Mouse (Mus musculus): ENCODE results near the gene Zfp111.

Zfp111 gene

DNA sequence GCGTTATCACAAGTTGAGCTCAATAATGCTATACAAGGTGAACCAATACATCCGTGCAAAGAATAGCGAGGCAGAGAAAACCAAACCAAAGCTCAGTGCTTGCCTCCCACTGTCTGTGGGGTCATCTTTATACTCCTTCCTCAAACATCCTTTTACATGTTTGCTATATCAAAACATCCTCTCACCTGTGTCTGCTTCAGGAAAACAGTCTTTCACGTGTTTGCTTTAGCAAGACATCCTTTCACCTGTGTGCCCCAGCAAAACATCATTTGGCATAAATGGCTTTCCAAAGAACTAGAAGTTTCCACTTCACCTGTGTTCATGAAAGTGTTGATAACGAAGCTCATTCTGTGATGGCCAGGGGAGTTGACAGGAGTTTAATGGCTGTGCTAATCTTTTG, at the start of gene Zfp111:
Zfp111 (minus strand) TSS at position 101 of the 400 bp plus-strand sequence.
- no peak for DNase-seq

DNA sequence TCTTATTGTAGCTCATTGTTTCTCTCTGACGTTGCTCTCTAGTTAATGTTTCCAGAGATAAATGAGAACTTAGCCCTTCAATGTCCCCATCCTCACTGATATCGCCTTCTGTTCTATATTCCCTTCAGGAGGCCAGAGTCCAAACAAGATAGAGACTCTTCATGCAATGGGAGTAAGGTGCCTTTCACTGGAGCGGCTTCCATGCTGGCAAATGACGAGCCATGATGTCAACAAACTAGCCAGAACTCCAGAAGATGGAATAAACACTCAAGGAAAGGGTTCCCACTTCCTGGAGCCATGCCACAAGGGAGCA, 48.7 kb upstream of the Zfp111 start:
- no peak for DNase-seq

DNA sequence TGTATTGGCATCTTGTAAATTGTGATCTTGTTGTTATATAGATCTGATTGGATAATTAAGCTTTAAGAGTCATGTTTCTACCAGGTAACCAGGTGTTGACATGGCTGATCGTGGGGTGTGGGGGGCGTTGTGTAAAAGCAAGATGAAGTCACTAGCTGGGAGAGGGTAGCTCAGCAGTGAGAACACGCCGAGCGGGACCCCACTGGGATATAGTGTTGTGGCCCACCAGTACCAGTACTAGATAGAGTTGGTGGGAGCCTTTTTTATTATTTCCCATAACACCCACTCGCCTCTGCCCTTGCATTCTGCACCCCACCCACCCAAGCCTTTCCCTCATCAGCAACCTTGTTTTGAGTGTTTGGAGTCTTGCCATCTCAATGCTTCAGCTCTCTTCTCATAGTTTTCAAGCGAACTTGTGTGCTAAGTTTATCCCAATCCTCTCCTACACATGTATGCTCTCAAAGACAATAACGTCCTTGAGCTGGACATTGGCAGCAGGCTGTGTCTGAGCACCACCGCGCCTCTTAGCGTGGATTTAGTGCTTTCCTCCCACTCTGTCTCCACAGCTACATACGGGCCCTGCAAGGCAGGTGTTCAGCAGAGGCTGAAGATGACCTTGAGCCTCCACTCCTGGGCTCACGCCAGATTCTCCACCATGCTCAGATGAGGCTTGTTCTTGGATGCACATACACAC, 48.2 kb upstream of the Zfp111 start:
- DNase-seq, result no peak

DNA sequence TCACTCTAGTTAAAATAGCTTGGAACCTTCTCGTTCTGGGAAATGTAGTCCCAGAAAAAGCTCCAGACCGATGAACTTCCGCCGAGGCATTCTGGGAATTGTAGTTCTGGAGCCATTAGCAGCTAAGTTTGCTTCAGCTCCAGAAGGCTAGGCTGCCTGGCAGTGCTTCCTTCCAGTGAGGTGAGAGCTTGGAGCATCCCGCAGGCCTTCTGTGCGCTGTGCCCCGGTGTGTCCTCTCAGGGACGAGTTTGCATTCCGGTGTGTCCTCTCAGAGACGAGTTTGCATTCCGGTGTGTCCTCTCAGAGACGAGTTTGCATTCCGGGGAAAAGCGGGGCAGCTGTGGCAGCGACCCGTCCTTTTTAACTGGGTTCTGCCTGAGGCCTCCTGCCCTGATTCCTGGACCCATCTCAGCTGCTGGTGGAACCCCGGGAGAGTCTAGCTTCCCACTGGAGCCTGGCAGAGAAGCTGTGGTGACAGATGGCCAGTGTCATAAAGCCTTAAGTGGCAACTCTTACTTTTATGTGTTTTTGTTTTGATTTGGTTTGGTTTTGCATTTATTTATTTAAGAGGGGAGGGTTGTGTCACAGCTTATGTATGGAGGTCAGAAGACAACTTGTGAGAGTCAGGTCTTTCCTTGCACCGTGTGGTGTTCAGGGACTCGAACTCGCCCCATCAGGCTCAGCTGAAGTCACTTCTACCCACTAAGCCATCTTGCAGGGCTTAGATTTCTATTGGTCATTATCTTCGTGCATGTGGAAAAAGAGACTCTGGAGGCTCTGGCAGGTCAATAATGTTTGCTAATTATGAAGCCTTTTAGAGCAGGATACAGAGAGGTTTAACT, 43.6 kb upstream of the Zfp111 start, which contains the start of gene Zfp108:
Zfp108 (plus strand) TSS at position 162 of the 842 bp plus-strand sequence.
- DNase-seq, result peak; percentile 78 to 82

DNA sequence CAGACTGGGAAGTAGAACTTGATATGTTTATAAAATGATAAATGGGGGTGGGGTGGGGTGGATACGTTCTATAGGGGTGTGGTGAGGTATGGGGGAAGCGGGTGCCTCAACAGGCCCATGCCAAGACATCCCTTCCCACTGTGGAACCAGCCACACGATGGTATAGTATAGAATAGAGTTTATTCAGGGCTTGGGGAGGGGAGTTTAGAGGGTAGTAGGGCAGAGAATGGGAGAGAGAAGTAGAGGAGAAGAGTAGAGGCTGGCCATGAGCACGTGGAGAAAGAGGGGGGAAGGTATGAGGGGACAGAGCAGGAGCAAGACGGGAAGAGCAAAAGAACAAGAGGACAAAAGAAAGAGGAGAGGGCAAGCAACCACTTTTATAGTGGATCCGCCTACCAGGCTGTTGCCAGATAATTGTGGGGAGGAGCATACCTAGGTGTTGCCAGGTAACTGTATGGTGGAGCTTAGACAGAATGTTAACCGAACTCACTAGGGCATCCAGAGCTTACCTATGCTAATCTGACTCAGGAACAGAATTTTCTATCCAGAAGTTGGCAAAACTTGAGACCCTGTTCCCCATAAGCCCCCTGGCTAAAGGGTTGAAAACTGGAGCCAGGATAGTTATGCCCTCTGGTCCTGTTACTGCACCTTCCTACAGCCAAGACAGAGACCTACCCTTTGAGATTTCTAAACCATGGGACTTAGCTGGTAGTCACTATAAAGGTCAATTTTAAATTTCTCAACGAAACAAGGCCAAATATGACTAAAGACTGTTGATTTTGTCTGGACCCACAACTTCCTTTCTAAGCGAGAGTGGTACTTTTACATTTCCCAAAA, 42.8 kb upstream of the Zfp111 start:
- DNase-seq, result no peak

DNA sequence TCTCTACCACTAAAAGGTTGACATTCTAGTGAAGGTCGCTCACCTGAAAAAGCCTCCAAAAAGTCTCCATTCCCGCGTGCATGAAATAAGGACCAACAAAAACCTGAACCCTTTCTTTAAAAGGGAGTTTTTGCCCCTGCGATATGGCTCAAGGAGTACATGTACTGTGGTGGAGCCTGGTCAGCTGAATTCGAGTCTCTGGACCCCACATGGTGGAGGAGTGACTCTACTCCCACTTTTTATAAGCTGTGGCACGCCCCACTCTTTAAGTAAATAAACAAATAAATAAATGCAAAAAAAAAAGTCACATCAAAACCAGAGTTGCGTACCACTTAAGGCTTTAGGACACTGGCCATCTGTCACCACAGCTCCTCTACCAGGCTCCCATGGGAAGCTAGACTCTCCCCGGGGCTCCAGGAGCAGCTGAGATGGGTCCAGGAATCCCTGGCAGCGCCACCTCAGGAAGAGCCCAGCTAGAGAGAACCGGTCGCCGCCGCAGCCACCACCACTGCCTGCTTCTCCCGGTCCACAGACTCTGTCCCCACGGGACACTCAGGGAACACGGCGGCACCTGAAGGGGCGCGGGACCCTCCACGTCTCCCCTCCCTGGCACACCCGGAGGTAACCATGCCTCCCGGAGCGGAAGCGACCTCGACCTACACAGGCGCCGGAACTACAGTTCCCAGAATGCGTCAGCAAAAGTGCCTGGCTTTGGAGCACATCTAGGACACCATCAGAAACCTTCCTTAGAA, 26.0 kb upstream of the Zfp111 start, which contains the start of gene Zfp109:
Zfp109 (minus strand) TSS at position 521 of the 752 bp plus-strand sequence.
- DNase-seq, result peak; percentile 59 to 69

DNA sequence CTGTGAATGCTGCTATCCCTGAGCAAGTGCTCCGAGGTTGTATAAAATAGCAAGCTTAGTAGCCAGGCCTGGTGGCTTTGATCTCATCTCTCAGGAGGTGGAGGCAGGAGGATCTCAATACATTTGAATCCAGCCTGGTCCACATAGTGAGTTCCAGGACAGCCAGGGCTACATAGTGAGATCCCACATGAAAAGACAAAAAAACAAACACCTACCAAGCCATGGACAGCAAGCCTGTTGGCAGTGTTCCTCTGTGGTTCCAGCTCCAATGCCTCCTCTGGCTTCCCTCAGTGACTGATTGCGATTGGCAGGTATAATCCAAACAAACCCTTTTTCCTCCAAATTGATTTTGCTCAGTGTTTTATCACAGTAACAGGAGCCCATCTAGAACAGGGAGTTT, 947 bp downstream of the Zfp111 start:
- DNase-seq, result no peak

DNA sequence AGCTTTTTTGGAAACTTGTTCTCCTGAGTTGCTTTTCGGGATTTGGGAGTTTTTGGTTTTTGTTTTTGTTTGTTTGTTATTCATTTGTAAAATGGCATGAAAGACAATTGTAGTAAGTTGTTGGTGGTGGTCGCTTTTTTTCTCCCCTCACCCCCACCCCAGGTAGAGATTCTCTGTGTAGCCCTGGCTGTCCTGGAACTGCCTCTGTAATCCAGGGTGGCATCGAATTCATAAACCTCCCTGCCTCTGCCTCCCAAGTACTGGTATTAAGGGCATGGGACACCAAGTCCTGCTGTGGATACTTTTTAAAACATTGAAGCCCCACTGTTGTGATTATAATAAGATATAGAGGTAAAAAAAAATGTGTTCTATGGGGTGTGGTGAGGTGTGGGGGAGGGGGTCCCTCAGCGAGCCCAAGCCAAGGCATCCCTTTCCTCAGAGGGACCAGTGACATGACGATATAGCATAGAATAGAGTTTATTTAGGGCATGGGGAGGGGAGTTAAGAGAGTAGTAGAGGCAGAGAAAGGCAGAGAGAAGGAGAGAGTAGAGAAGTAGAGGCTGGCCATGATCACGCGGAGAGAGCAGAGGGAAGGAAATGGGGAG, 2.9 kb downstream of the Zfp111 start:
- DNase-seq, result no peak

DNA sequence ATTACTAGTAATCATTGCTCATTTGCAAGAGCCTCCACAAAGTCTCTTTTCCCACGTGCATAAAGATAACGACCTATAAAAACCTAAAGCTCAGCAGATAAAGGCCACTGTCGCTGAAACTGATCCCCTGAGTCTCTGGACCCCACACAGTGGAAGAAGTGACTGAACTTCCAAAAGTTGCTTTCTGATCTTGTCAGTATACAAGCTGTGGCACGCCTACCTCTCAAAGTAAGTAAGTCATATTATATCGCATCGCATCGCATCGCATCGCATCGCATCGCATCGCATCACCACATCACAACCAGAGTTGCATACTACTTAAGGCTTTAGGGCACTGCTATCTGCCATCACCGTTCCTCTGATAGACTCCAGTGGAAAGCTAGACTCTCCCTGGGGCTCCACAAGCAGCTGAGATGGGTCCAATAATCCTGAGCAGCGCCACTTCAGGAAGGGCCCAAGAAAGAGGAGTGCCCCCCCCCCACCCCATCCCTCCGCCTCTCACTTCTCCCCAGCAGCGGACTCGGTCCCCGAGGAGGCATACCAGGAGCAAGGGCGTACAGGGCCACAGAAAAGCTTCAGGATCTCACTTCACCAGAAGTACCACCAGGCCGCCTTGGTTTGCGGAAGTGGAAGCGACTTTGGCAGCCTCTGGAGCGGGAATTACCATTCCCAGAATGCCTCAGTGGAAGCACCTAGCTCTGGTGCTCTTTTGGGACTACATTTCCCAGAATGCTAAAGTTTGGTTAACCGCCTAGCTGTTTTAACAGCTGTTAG, 3.6 kb downstream of the Zfp111 start:
- DNase-seq, result peak; percentile 74 to 77

DNA sequence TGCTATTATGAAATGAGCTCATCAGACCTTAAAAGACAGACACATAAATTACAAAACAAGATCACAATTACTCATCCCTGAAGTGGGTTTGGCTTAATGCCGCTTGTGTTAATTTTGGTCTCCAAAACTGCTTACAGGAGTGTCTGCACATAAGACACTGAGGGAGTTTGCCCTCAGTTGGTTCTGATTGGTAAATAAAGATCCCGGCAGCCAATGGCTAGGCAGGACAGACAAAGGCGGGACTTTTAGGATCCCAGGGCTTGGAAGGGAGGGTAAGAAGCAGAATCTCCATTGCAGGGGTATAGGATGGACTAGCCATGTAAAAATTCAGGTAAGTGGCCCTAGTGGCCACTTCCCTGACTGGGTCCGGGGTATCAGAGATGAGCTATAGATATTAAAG, 14.3 kb downstream of the Zfp111 start:
- DNase-seq, result no peak

DNA sequence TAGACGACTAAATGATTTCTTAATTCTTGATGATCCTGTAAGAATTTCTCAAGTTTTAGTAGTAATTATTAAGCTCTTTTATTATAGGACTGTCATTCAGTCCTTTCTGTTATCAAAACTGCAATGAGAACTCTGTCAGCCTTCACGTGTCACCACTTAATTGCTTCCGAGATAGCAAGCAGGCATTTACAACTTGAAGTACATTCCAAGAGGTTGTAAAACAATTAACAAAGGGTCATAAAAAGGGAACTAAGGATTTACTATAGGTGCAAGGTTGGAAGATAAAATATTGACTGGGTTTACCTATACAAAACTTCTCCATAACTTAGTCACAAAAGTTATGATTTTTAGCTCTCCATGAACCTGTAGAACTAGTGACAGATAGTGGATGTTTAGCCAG, 18.1 kb downstream of the Zfp111 start:
- DNase-seq, result no peak

DNA sequence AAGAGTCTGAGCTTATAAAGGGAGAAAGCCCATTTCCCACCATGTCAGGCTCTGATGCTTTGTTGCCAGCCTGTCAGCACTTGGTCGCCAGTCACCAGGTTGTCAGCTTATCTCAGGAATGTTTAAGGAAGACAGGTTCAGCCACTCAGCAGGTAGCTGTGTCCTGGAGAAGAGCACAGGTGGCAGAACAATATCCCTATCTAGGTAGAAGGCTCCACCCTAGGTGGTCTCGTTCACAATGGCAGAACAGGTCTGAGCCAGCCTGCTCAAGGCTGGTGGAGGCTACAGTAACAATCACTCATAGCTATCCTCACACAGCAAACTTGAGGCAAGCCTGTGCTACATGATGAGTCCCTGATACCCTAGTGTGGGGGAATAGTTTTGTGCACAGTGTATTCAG, 19.9 kb downstream of the Zfp111 start:
- no peak for DNase-seq

DNA sequence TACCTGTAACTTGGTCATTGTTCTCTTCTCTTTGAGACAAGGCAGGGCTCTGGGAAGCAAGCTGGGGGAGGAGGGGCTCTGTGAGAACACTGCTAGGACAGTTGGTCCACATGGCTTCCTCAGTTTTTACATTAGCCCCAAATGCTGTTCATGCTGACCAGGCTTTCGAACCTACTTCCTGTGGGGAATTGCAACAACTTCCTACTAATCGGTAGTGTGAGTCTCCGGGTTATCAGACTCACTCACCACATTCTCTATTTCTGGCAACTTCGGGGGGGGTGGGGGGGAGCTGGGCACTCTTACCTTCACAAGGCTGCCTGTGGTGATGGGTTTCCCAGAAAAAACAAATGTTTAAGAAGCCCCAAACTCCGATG, 21.7 kb downstream of the Zfp111 start:
- no peak for DNase-seq

DNA sequence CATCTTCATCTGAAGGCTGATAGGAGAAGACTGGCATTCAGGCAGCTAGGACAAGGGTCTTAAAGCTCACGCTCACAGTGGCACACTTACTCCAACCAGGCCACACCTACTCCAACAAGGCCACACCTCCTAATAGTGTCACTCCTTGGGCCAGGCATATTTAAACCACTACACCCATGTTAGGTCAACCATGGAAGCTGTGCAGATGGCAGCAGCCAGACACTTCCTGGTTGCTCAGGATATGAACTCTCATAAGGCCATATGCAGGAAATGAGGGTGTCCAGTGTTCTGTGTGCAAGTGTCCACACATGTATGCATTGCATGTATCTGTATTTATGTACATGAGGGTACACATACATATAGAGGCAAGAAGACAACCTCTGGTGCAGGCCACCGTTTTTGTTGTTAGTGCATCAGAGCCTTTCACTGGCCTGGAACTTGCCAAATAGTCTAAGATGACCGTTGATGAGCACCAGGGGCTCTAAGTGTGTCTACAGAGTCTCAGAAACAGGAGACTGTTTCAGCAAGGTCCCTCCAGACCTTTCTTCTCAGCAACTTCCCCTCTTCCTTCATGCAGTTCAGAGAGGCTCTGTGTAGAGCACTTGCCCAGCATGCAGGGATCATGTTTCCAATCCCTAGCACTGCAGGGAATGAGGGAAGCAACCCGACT, 22.2 kb downstream of the Zfp111 start:
- peak in 1 of 2 experiments; percentile 3 for DNase-seq

DNA sequence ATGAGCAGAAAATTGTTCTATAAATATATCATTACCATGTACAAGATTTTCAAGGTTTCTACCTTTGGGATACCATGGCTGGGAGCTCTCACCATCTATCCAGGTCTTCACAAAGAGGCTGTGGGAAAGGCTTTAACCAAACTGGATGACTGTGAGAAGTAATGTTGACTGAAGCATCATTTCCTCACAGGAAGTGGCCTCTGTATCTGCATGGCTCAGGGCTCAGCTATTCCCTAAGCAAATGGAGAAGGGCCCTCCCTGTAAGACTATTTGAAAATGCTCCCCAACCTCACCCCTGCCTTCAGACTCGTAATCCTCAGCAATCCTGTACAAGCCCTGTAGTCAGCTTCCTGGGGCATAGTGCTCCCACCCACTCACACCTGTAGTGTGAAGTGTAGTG, 23.6 kb downstream of the Zfp111 start:
- DNase-seq, result peak in 1 of 2 experiments; percentile 1

DNA sequence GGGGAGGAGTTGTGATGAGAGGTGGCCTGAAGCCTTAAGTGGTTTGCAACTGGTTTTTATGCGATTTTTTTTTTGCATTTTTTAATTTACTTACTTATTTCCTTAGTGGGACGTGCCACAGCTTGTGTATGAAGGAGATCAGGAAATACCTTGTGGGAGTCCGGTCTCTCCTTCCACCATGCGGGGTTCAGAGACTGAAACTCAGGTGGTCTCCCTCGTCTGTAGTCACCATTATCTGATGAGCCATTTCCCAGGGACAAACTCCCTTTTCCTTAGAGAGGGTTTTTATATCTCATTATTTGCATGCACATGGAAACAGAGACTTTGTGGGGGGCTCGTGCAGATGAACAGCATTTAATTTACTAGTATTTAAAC, 35.9 kb downstream of the Zfp111 start:
- no peak for DNase-seq

DNA sequence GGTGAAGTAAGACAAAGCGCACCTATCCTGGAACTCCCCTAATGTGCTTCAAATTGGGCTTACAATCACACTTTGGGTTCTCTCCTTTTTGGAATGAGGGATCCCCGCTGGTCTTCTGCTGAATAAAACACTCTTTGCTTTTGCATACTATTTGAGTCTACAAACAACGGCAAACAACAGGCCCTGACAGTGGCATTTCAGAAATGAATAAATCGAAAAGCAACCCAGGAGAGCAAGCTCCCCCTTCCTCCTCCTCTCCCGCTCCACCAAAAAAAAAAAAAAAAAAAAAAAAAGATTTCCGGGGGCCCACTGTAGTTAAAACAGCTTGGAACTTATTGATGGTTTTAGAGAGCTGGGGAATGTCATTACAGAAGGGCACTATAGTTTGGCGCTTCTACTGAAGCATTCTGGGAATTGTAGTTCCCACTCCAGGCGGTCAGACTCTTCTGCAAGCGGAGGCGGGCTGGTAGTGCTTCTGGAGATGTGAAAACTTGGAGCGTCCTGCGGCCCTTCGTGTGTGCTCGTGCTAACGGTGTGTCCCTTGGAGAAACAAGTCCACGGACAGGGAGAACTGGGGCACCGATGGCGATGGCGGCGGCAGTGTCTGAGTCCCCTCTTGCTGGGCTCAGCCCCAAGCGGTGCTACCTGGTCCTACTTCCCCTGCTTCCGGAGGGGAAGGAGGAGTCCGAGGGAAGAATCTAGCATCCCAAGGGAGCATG, 36.5 kb downstream of the Zfp111 start, which contains the start of gene Zfp114:
Zfp114 (plus strand) TSS at position 443 of the 719 bp plus-strand sequence.
- DNase-seq, result peak; percentile 72 to 74

DNA sequence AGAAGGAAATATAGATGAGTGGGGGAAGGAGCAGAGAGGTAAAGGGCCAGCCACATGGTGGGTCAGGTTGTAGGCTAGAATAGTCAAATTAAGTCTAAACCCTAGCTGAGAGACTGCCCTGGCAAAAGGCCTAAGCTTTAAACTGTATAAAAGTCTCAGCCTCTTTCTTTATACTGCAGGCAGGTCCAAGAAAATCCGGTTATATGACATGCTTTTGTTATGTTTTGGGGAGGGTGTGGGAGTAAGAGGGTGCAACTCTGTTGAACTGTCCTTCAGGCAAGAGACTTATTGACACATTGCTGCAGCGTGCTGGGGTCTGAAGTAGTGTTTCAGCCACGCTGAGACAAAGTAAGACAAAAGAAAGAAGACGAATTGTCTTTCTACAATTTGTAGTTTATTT, 39.1 kb downstream of the Zfp111 start:
- no peak for DNase-seq

DNA sequence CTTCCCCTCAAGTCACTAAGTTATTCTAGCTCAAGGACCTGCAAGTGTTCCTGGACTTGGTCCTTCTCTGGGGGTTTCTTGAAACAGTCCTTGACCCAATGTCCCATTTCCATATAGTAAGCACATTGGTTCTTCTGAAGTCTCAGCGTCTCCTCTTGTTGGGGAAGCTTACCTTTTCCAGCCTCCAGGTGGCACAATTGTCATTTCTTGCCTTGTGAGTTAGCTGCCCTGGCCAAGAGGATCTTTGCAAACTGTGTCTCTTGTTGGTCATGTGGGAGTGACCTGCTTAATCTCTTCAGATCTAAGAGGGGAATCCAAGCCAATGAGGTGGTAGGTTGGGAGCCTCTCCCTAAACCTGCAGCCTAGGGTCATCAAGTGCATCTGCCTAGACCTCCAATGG, 58.0 kb downstream of the Zfp111 start:
- peak in 1 of 2 experiments; percentile 22 for DNase-seq
